Mouse (Mus musculus) lung, adult 18-20 months (tissue): ENCODE results near the gene Sh3pxd2a.
A peak's percentile ranks its signal among the peaks of the same experiment; 100 is the strongest.
"Not testable (repeated sequence)": the region's sequence is repeated elsewhere in the genome, so short reads cannot be mapped to it uniquely, and the experiment has no call there.

Source experiments
- DNase-seq, 2 experiments: peaks; one replicate each; pipeline ENCODE4 v3.0.0; 2022; ENCODE audit warnings: mixed read lengths in 2 of 2

Sh3pxd2a gene

GRCm38 (mm10) chr19:47405548-47405947 is 58.7 kb downstream of the Sh3pxd2a start:
- DNase-seq, result no peak

DNA sequence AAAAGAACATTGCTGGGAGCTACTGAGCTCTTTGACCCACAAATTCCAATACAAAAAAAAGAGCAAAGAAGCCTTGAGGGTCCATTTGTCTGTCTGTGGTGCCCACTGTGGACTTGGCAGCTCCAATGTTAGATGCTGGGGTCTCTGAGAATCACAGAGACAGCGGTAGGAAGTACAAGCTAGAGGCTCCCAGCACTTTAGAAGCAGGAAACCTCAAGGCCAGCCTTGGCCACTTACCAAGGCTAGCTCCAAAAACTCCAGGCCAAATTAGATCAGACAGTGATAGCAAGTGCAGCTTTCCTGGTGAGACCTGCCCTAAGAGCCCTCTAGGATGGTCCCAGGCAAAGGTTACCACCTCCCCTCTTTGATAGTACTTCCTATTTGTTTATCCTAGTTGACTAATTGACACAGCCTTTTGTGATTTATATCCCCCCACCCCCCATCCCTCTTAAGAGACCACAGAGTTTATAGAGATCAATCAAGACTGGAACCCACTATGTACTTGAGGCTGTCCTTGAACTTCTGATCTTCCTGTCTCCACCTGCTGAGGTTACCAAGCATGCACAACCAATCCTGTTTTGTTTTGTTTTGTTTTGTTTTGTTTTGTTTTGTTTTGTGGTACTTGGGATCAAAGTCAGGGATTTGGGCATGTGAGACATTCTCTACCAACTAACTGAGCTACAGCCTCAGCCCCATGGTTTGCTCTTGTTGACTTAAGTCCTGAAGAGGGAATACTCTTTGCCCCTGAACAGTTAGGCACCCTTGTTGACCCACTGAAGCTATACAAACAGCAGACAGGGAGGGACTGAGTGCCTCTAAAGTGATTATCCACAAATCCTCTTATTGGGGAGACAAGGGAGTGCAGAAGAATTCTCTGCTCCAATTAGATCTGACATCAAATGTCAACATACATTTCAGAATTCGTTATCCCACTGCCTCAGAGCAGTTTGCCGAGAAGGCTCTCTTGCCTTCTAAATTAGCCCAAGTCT is 60.5 kb downstream of the Sh3pxd2a start:
- DNase-seq, result peak; percentile 3 to 17

DNA sequence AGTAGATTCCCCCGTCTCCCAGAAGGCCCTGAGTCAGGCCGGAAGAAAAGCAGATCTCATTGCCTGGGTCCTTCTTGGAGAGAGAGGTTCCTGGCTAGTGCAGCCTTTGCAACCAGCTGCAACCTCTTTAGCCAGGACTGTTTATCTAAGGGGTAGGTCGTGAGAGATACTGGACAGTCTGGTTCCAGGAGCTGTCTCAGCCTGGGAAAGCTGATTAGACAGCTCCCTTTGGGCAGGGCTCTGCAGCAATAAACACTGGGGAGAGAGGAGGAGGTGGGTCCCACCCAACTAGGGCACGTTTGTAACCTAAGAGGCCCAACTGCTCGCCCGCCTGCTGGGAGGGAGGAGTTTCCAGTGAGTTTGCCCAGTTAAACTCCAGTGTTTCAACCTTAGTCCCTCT is 61.2 kb downstream of the Sh3pxd2a start:
- peak; percentile 57 to 79 for DNase-seq

DNA sequence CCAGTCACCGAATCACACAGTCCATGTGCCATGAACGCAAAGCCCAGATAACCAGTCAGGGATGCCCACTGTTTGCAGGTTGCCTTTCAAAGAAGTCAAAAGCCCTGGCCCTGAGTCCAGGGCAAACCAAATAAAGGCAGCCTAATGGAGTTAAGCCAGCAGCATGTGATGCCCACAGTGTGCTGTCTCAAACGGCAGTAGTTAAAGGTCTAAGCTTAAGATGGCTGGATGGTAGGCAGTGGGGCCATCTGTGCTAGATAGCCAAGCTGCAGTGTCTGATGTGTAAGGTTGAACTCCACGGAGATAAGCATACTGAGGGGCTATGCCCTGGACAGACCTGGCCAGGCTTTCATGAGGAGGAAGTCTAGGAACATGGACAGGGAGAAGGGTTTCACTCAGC is 61.7 kb downstream of the Sh3pxd2a start:
- no peak for DNase-seq

- no peak for DNase-seq
Measured at GRCm38 (mm10) chr19:47399709-47400108, 64.5 kb downstream of the Sh3pxd2a start.

DNA sequence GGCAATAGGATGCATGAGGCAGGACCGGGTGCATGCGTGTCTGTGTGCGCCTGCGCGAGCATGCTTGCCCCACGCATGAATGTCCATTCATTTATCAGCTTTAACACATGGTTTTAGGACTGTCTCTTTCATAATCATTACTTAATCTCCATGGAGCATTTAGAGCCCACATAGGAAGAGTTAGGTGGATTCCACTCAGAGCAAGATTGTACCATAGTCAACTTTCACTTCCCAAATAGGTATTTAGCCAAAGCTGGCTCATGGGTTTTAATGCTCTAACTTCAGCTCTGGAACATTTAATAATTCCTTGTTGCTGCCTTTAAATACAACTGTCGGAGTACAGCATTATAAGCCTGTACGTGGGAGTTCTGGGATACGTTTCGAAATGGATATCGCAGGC is 65.2 kb downstream of the Sh3pxd2a start:
- no peak for DNase-seq

DNA sequence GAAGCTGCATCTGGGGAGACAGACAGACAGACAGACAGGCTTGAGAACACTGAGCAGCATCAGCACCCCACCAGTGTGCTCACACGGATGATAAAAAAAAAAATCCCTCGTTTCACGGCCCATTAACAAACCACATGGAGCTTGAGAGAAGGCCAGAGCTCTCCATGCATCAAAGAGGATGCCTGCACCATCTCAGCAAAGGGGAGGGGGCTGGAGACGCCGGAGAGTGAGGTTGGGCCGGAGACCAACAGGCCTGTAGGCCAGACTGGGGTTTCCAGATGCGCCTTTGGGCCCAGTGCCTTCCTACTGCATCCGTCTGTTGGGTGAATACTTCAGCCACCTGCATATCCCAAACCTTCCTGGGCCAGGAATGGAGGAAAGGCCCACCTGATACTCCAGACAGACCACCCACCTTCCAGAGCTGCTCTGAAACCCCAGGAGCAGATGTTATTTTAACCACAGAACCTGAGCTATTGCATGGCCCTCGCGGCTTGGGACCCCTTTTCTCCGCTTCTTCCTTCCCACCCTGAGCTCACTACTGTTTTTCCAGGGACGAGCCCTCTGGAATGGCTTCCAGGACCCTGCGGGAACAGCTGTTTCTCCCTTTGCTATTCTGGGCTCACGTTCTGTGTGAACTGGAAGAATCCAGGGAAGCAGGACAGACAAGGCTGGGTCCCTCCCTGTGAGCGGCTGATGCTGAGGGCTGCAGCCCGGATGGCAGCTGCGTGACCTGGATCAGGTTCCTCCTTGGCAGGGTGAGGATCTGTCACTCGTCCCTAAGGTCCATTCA is 66.1 kb downstream of the Sh3pxd2a start:
- DNase-seq, result no peak

- DNase-seq, result no peak
Measured at GRCm38 (mm10) chr19:47395338-47395737, 68.9 kb downstream of the Sh3pxd2a start.

DNA sequence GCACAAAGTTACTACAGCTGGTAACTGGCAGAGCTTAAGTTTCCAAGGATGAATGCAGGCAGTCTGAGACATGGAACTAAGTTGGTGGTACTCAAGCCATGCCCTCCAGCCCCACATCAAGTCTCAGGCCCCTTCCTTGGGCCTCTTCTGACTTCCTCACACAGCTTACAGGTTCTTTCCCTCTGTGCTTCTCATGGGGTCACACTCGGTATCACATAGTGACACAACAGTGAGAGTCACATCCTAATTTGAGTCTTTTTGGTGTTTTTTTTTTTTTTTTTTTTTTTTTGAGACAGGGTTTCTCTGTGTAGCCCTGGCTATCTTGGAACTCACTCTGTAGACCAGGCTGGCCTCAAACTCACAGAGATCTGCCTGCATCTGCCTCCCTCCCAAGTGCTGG is 69.4 kb downstream of the Sh3pxd2a start:
- DNase-seq, result not testable (repeated sequence)

DNA sequence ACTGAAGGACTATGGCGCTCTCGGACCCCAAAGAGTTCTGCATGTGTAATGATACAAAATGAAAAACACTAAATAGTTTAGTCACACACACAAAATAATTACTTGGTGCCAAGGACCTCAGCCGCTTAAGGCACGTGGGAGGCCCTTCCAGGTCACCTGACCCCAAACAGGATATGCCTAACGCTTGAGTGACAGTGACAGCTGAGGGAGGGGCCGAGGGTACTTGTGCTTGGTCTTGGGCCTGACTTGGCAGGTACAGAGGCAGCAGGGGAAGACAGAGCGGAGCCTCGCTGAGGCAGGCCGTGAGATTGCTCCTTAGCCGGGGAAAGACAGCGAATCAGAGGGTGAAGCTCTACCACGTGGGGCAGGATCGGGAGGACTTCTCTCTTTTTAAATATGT is 73.3 kb downstream of the Sh3pxd2a start:
- no peak for DNase-seq

- peak; percentile 26 to 53 for DNase-seq
Measured at GRCm38 (mm10) chr19:47387887-47388286, 76.3 kb downstream of the Sh3pxd2a start.

GRCm38 (mm10) chr19:47387395-47387794 is 76.8 kb downstream of the Sh3pxd2a start:
- DNase-seq, result peak in 1 of 2 experiments; percentile 34

DNA sequence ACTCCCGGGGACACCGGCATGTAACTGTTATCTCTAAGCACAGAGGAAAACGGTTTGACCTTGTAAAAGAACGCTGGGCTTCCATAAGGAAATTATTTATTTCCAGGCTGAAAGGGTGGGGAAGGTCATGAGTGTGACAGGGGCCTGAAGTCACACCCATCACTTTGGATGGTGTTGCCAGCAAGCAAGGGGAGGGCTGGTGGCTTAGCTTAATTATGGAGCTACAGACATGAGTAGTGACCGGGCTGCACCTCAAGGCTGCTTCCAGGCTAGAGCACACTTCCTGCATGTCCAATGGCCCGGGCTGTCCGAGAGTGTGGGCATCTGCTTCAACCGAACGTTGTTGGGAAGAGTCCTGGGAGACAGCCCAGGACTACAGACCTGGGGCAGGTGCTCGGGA is 78.2 kb downstream of the Sh3pxd2a start:
- DNase-seq, result peak in 1 of 2 experiments; percentile 27

- no peak for DNase-seq
Measured at GRCm38 (mm10) chr19:47384639-47385038, 79.6 kb downstream of the Sh3pxd2a start.

DNA sequence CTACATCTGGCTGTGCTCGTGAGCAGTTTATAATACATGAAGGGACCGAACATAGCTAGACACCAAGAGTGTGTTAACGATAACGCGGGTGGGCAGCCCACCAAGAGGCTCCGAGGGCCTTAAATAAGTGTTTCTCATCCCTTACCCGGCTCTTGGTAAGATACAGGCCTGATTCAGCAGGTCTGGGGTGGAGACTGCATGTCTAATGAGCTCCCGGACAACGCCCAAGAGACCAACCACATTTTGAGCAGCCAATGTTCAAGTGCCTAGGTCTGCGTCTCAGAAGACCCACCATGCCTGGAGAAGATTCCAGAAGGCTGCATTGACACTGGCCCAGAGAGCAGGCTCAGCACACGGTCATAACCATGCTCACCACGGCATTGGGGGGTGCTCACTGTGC is 80.2 kb downstream of the Sh3pxd2a start:
- no peak for DNase-seq

DNA sequence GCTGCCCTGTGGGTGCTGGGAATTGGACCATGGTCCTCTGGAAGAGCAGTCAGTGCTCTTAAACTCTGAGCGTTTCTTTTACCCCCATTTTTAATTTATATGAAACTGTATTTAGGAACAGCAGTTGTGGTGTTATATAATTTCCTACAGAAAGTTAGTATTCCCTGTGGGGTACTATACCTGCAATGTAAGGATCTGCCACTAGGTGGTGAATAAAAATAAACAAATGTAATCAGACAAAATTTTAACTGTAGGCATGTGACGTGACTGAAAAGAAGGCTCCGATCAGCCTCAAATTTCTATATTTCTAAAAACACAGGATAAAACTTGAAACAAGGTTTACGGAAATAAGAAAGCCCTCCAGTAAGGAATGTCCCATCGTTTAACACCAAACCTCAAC is 81.9 kb downstream of the Sh3pxd2a start:
- no peak for DNase-seq

DNA sequence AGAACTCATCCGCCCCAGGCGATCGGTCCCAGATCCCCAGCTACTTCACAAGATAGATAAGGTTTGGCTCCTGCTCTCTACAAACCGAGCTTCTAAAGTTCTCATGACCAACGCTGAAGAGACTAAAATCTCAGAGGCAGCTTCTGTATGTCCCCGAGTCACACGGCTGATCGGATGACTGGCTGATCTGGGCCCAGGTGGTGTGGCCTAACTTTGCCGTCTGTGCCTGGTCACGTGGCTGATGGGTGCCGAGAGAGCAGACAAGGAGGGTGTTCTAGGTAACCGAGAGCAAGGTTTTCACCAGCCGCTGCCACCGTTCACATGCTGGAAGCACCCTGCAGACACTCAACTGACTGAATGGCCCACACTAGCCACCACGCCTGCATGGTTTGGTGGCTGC is 83.2 kb downstream of the Sh3pxd2a start:
- no peak for DNase-seq

DNA sequence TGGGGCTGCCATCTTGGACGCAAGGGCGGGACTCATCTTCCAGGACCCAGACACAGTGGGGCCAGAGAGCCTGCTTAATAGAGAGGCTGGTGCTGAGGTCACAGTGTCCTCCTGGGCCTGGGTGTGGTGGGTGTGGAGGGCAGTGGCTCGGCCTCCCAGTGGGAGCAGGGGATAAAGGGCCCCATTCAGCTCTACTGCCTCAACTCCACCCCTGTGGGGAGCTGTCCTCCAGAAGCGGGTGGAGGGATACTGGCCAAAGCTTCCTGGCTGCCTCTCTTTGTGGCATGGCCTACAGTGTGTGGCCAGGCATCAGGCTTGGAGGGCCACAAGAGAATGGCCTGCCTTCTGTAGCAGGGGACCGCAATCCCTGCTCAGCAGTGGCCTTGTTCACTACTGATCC is 85.1 kb downstream of the Sh3pxd2a start:
- peak in 1 of 2 experiments; percentile 28 for DNase-seq

DNA sequence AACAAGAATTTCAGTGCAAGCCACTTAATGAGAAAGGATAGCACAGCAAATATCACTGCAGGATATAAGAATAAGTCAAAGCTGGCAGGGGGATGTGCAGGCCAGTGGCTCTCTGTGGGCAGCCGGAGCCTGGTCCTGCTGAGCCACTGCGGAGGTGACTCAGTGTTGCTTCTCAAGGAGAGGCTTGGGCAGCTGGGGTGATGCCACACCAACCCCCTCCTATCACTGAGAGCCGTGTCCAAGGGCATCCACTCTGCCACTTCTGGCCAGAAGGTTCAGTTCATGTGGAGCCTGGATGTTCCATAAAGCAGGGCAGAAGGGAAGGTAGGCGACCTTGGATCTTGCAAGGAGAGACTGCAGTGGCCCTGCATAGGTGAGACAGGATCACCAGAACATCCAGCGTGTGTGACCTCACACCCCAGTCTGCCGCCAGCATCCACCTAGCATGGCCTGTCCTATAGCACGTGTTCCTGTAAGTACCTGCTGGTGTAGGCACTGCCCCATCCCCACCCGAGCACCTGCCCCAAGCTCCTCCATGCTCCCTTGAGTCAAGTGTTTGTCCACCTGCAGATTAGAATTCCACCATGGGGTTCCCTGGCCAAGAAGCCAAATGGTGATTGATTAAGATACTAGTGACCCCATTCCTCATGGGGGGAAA is 89.2 kb downstream of the Sh3pxd2a start:
- no peak for DNase-seq

GRCm38 (mm10) chr19:47374440-47374839 is 89.8 kb downstream of the Sh3pxd2a start:
- peak; percentile 26 to 56 for DNase-seq

GRCm38 (mm10) chr19:47372044-47372443 is 92.2 kb downstream of the Sh3pxd2a start:
- no peak for DNase-seq

GRCm38 (mm10) chr19:47371521-47371920 is 92.7 kb downstream of the Sh3pxd2a start:
- no peak for DNase-seq

DNA sequence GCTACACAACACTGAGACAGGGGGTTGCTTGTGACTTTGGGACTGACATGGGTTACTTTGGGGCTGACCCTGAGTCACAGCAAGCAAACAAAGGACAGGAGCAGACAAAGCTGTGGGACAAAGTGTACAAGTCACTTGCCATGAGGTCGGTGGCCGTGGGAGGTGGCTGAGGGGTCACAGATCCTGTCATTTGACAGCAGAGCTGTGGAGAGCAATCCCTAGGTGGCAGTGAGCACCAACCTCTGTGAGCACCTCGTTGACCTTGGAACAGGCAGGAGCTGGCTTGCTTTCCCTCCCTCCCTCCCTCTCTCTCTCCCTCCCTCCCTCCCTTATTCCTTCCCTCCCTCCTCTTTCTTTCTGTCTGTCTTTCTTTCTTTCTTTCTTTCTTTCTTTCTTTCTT is 95.2 kb downstream of the Sh3pxd2a start:
- no peak for DNase-seq
